17 mouse cellular contexts compared by ENCODE assay signal in genomic region chr2:52335087-52335486, GRCm38 (mm10). TPM values are rescaled to one million over a fixed set of nuclear protein-coding genes. Genes with fewer than 3 reads are reported as not detected.
DNase-seq lines count a peak whose midpoint lies in the region; ATAC-seq and TF ChIP-seq lines count a peak whose summit lies in the region.
"Had no signal": no experiment of that assay in that cellular context is flagged by ENCODE, and none has a peak within 500 bp of the region (broad histone marks: within the 10 kb centered on the region; RNA-seq: fewer than 3 reads in every experiment).

No protein-coding gene starts in this region.

- 0 out of 2 replicates have a peak, but pooled peaks have one; percentile 43 for ATAC-seq in embryonic facial prominence, embryonic 15.5 days (ENCODE audit: insufficient number of reproducible peaks, low FRiP score, low TSS enrichment, low read depth)
- ATAC-seq in stomach, postnatal 0 days (ENCODE audit: low FRiP score, low TSS enrichment): no peak
- ATAC-seq: forebrain, postnatal 0 days; intestine, embryonic 15.5 days had no signal

- H3K27me3 ChIP-seq in embryonic facial prominence, embryonic 15.5 days: no peaks in the 10 kb centered on the region
- H3K27me3 ChIP-seq in stomach, postnatal 0 days (ENCODE audit: control insufficient read depth, insufficient read depth, low read length): no peaks in the 10 kb centered on the region
- H3K27me3 ChIP-seq: forebrain, embryonic 12.5 days; heart, embryonic 12.5 days; intestine, embryonic 15.5 days had no signal

- H3K4me1 ChIP-seq in embryonic facial prominence, embryonic 15.5 days: no peaks in the 10 kb centered on the region
- no peaks in the 10 kb centered on the region for H3K4me1 ChIP-seq in stomach, postnatal 0 days (replicated peaks; ENCODE audit: control insufficient read depth, insufficient read depth)
- H3K4me1 ChIP-seq: forebrain, embryonic 12.5 days; hindbrain, embryonic 10.5 days; intestine, embryonic 15.5 days had no signal

- TF ChIP-seq CTCF in stomach, postnatal 0 days (IDR thresholded peaks at IDR 0.05; ENCODE audit: low read depth): no peak

- WGBS in embryonic facial prominence, embryonic 15.5 days: 74% methylated on average over 8 of the region's 8 CpGs
- 88% methylated on average over 8 of the region's 8 CpGs for WGBS in stomach, postnatal 0 days

- H3K4me2 ChIP-seq in embryonic facial prominence, embryonic 15.5 days (replicated peaks): no peak overlapping the region
- no peak overlapping the region for H3K4me2 ChIP-seq in stomach, postnatal 0 days (replicated peaks; ENCODE audit: low read depth)
- H3K4me2 ChIP-seq: forebrain, embryonic 12.5 days; heart, embryonic 12.5 days; hindbrain, embryonic 14.5 days; intestine, embryonic 15.5 days had no signal

- TF ChIP-seq EP300 in stomach, postnatal 0 days (optimal IDR thresholded peaks at IDR 0.05): no peak

- DNase-seq in gastrocnemius, adult 18-20 months (ENCODE audit: low spot score): peak; percentile 83
- peak; percentile 65 for DNase-seq in gastrocnemius, postnatal 14 days
- DNase-seq in skeletal muscle tissue, adult 2 months (ENCODE audit: low read depth, low spot score): peak; percentile 90
- no peak for DNase-seq in right cerebral cortex, postnatal 36 days (ENCODE audit: low spot score in 2 of 2)
- no peak for DNase-seq in stomach, postnatal 0 days (ENCODE audit: low spot score)
- DNase-seq: adrenal gland, adult 2 months; adrenal gland, postnatal 25 days; cerebellum, adult 2 months; cerebellum, postnatal 10 days; forebrain, postnatal 0 days; heart, adult 2 months had no signal

- no peaks in the 10 kb centered on the region for H3K9me3 ChIP-seq in embryonic facial prominence, embryonic 15.5 days (replicated peaks)
- no peaks in the 10 kb centered on the region for H3K9me3 ChIP-seq in stomach, postnatal 0 days (ENCODE audit: control insufficient read depth, low read length)
- H3K9me3 ChIP-seq: forebrain, embryonic 12.5 days; heart, embryonic 12.5 days; hindbrain, embryonic 10.5 days; intestine, embryonic 15.5 days had no signal

- intact Hi-C loops in gastrocnemius, postnatal 14 days (cut with DNase I; ENCODE audit: low total_unique reads): no loop called here

- H3K27ac ChIP-seq in embryonic facial prominence, embryonic 15.5 days (replicated peaks): no peak overlapping the region
- H3K27ac ChIP-seq in stomach, postnatal 0 days (replicated peaks): no peak overlapping the region
- H3K27ac ChIP-seq: forebrain, embryonic 12.5 days; heart, adult 2 months; hindbrain, embryonic 10.5 days; hindbrain, embryonic 14.5 days; intestine, embryonic 15.5 days had no signal

- no peaks in the 10 kb centered on the region for H3K36me3 ChIP-seq in embryonic facial prominence, embryonic 15.5 days
- no peaks in the 10 kb centered on the region for H3K36me3 ChIP-seq in stomach, postnatal 0 days (ENCODE audit: control insufficient read depth, insufficient read depth, low read length)
- H3K36me3 ChIP-seq: forebrain, embryonic 12.5 days; heart, embryonic 12.5 days; hindbrain, embryonic 10.5 days; intestine, embryonic 15.5 days had no signal

- no peak overlapping the region; the same call in 1 of the 2 replicates for H3K4me3 ChIP-seq in embryonic facial prominence, embryonic 15.5 days (replicated peaks)
- no peak overlapping the region for H3K4me3 ChIP-seq in stomach, postnatal 0 days (ENCODE audit: low read depth, low read length)
- H3K4me3 ChIP-seq: forebrain, embryonic 12.5 days; heart, adult 2 months; heart, embryonic 12.5 days; hindbrain, embryonic 10.5 days; intestine, embryonic 15.5 days had no signal

- H3K9ac ChIP-seq in embryonic facial prominence, embryonic 15.5 days: no peak overlapping the region
- H3K9ac ChIP-seq in stomach, postnatal 0 days (ENCODE audit: low read length): no peak overlapping the region
- H3K9ac ChIP-seq: forebrain, embryonic 12.5 days; forebrain, postnatal 0 days; heart, embryonic 12.5 days; hindbrain, embryonic 14.5 days; intestine, embryonic 15.5 days had no signal

RNA-seq across cellular contexts. Expression of gene Neb, which starts 43.2 kb away (rescaled TPM):
- polyA plus RNA-seq in embryonic facial prominence, embryonic 15.5 days (2015; fragmentation: Nextera tagmentation; extraction: Ambion mirVana): 109 and 159 TPM in 2 replicates
- 1,000 to 10,000 TPM; 5,308 to 5,533 TPM for total RNA-seq in gastrocnemius, adult 18-20 months (2021)
- total RNA-seq in gastrocnemius, postnatal 14 days (2021): 1,000 to 10,000 TPM; 4,410 to 4,654 TPM
- polyA plus RNA-seq in stomach, postnatal 0 days (2015; fragmentation: Nextera tagmentation; extraction: Ambion mirVana): 1.2 and 1.3 TPM in 2 replicates

Comparison
In these comparisons a context has a peak if more than half of its experiments do, and no peak if none do; other contexts are left out.
1. DNase-seq: peak in gastrocnemius, adult 18-20 months (single experiment), gastrocnemius, postnatal 14 days (single experiment) and skeletal muscle tissue, adult 2 months (single experiment); none in right cerebral cortex, postnatal 36 days (0 of 2) and stomach, postnatal 0 days (single experiment).